Mouse (Mus musculus): ENCODE results near the gene Ank2. TPM values are rescaled to one million over a fixed set of nuclear protein-coding genes. Genes with fewer than 3 reads are reported as not detected.
"Not testable (repeated sequence)": the region's sequence is repeated elsewhere in the genome, so short reads cannot be mapped to it uniquely, and the experiment has no call there.

The Ank2 gene
- polyA plus RNA-seq, 1 experiment from 2014 or later, result 159 TPM

- Histone ChIP-seq H3K36me3 (no peaks in the 10 kb centered on the region), H3K27ac (replicated peaks) (no peak overlapping the region), H3K4me1 (peaks cover 37% of the 10 kb centered on the region), H3K4me2 (replicated peaks) (peak overlapping the region; percentile 68), H3K9me3 (no peaks in the 10 kb centered on the region), H3K27me3 (no peaks in the 10 kb centered on the region), H3K4me3 (peak overlapping the region; percentile 76), H3K9ac (replicated peaks) (peak overlapping the region; percentile 21; the same call in 1 of the 2 replicates)
- 96% methylated on average over 4 of the region's 4 CpGs for WGBS
- no peak for ATAC-seq (replicated peaks)
Observed at GRCm38 (mm10) chr3:127406883-127407282, 92.3 kb downstream of the Ank2 start.

DNA sequence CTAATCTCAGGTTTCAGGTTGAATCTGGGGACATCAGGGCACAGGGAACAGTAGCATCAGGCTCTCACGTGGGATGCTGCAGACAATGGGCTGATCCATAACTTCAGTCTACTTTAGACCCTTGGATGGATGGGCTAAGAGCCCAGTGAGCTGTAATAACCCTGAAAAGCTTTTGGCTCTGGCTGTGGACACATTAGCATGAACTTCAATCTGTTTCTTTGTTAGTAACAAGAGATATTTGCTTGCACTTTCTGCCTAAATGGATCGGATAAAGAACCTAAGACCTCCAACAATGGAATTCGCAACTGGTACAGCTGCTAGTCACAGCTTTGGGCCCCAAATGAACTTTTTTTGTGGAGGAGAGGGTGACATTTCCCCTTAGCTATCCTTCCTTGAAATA, 94.8 kb downstream of the Ank2 start:
- no peak for ATAC-seq (replicated peaks)
- H3K4me1 ChIP-seq, result peaks cover 39% of the 10 kb centered on the region
- 5% methylated on average over 3 of the region's 3 CpGs for WGBS
- H3K27me3 ChIP-seq, result no peaks in the 10 kb centered on the region
- no peaks in the 10 kb centered on the region for H3K9me3 ChIP-seq
- no peaks in the 10 kb centered on the region for H3K36me3 ChIP-seq
- H3K9ac ChIP-seq (replicated peaks), result no peak overlapping the region
- H3K4me2 ChIP-seq (replicated peaks), result peak overlapping the region; percentile 21
- no peak overlapping the region for H3K4me3 ChIP-seq
- peak overlapping the region; percentile 70 for H3K27ac ChIP-seq (replicated peaks)

DNA sequence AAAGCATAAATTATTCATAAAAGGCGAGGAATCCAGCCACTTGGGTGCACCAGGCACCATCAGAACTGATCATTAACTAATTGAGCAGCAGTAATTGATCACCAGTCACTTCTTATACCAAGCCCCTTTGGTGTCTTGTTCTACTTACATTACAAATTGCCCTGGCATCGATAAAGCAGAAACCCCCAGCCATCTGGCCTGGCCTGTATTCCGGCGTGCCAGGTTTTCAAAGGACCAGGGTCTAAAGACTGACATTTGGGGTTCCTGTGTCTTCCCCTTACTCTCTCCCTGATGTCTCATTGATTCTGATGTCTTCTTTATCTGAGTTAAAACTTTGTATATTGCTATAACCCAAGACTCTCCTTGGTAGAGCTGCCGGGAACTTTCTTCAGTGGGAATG, 98.2 kb downstream of the Ank2 start:
- H3K4me2 ChIP-seq (replicated peaks), result no peak overlapping the region
- no peak for ATAC-seq (replicated peaks)
- no peak overlapping the region; the same call in 1 of the 2 replicates for H3K27ac ChIP-seq (replicated peaks)
- peaks cover 2% of the 10 kb centered on the region; the same call in 1 of the 2 replicates for H3K36me3 ChIP-seq
- no peaks in the 10 kb centered on the region for H3K9me3 ChIP-seq
- 67% methylated on average over 5 of the region's 5 CpGs for WGBS
- no peak overlapping the region for H3K9ac ChIP-seq (replicated peaks)
- no peak overlapping the region for H3K4me3 ChIP-seq
- H3K4me1 ChIP-seq, result peaks cover 23% of the 10 kb centered on the region
- no peaks in the 10 kb centered on the region for H3K27me3 ChIP-seq

DNA sequence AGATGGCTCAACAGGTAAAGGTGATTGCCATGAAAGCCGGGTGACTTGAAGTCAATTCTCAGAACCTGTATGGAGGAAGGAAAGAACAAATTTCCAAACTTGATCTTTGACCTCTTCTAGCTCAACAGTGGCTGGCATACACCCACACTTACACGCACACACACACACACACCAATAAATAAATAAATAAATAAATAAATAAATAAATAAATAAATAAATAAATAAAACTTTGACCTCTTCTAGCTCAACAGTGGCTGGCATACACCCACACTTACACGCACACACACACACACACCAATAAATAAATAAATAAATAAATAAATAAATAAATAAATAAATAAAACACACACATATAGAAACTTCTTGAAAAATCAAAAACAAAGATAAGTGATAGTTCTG, 98.7 kb downstream of the Ank2 start:
- not testable (repeated sequence) for H3K4me2 ChIP-seq (replicated peaks); H3K27me3 ChIP-seq; H3K9me3 ChIP-seq; H3K9ac ChIP-seq (replicated peaks); ATAC-seq (replicated peaks); H3K4me3 ChIP-seq; H3K36me3 ChIP-seq; H3K27ac ChIP-seq (replicated peaks)
- H3K4me1 ChIP-seq, result peaks cover 19% of the 10 kb centered on the region
- 96% methylated on average over 3 of the region's 3 CpGs for whole genome bisulfite sequencing

GRCm38 (mm10) chr3:127397774-127398173, 101.4 kb downstream of the Ank2 start:
- WGBS, result 78% methylated on average over 9 of the region's 9 CpGs
- Histone ChIP-seq H3K4me2 (replicated peaks) (no peak overlapping the region), H3K27ac (replicated peaks) (peak overlapping the region; percentile 31), H3K4me1 (peaks cover 8% of the 10 kb centered on the region; the same call in 1 of the 2 replicates), H3K27me3 (no peaks in the 10 kb centered on the region), H3K4me3 (no peak overlapping the region), H3K36me3 (peaks cover 2% of the 10 kb centered on the region; the same call in 1 of the 2 replicates), H3K9me3 (no peaks in the 10 kb centered on the region), H3K9ac (replicated peaks) (no peak overlapping the region)
- peak; percentile 66 for ATAC-seq (replicated peaks)

- H3K27me3 ChIP-seq, result no peaks in the 10 kb centered on the region
- peaks cover 2% of the 10 kb centered on the region; the same call in 1 of the 2 replicates for H3K36me3 ChIP-seq
- no peaks in the 10 kb centered on the region for H3K9me3 ChIP-seq
- ATAC-seq (replicated peaks), result no peak
- peaks cover 5% of the 10 kb centered on the region; the same call in 1 of the 2 replicates for H3K4me1 ChIP-seq
- WGBS, result 85% methylated on average over 8 of the region's 8 CpGs
- H3K27ac ChIP-seq (replicated peaks), result no peak overlapping the region
- no peak overlapping the region for H3K4me3 ChIP-seq
- H3K9ac ChIP-seq (replicated peaks), result no peak overlapping the region
- H3K4me2 ChIP-seq (replicated peaks), result no peak overlapping the region
Observed at GRCm38 (mm10) chr3:127395202-127395601, 103.9 kb downstream of the Ank2 start.

- H3K4me2 ChIP-seq (replicated peaks), result peak overlapping the region; percentile 6; the same call in 1 of the 2 replicates
- no peak overlapping the region for H3K4me3 ChIP-seq
- H3K27ac ChIP-seq (replicated peaks), result peak overlapping the region; percentile 62
- H3K9ac ChIP-seq (replicated peaks), result no peak overlapping the region
- peaks cover 12% of the 10 kb centered on the region; the same call in 1 of the 2 replicates for H3K4me1 ChIP-seq
- ATAC-seq (replicated peaks), result peak; percentile 92
- no peaks in the 10 kb centered on the region; the same call in 1 of the 2 replicates for H3K36me3 ChIP-seq
- 17% methylated on average over 13 of the region's 14 CpGs for WGBS
- no peaks in the 10 kb centered on the region for H3K27me3 ChIP-seq
- no peaks in the 10 kb centered on the region for H3K9me3 ChIP-seq
Observed at GRCm38 (mm10) chr3:127387016-127387517, 112.1 kb downstream of the Ank2 start.

DNA sequence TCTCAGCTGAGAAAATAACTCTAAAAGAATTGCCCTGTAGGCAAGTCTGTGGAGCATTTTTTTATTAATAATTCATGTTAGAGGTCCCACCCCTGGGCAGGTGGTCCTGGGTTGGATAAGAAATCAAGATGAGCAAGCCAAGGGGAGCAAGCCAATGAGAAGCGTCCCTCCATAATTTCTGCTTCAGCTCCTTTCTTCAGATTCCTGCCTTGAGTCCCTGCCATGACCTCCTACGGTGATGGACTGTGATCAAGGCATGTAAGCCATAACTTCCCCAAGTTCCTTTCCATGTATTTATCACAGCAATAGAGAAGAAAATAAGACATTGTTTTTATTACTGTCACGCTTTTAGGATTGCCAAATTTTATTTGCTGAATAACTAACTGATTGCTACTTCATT, 115.9 kb downstream of the Ank2 start:
- no peak overlapping the region for H3K9ac ChIP-seq (replicated peaks)
- 98% methylated on average over 3 of the region's 3 CpGs for WGBS

GRCm38 (mm10) chr3:127376901-127377460, 122.2 kb downstream of the Ank2 start:
- Histone ChIP-seq H3K9me3 (no peaks in the 10 kb centered on the region), H3K9ac (replicated peaks) (no peak overlapping the region), H3K27me3 (no peaks in the 10 kb centered on the region), H3K27ac (replicated peaks) (peak overlapping the region; percentile 53), H3K4me3 (no peak overlapping the region), H3K36me3 (no peaks in the 10 kb centered on the region; the same call in 1 of the 2 replicates), H3K4me1 (peaks cover 26% of the 10 kb centered on the region), H3K4me2 (replicated peaks) (no peak overlapping the region)
- peak; percentile 68; the same call in 1 of the 2 replicates for ATAC-seq (replicated peaks)
- WGBS, result 65% methylated on average over 8 of the region's 8 CpGs

More for the DNA sequence above, 115.9 kb downstream of the Ank2 start:
- H3K27me3 ChIP-seq, result no peaks in the 10 kb centered on the region
- H3K9me3 ChIP-seq, result no peaks in the 10 kb centered on the region
- peaks cover 12% of the 10 kb centered on the region; the same call in 1 of the 2 replicates for H3K4me1 ChIP-seq
- H3K4me3 ChIP-seq, result no peak overlapping the region
- H3K36me3 ChIP-seq, result no peaks in the 10 kb centered on the region; the same call in 1 of the 2 replicates
- no peak overlapping the region for H3K27ac ChIP-seq (replicated peaks)
- no peak for ATAC-seq (replicated peaks)
- no peak overlapping the region for H3K4me2 ChIP-seq (replicated peaks)

DNA sequence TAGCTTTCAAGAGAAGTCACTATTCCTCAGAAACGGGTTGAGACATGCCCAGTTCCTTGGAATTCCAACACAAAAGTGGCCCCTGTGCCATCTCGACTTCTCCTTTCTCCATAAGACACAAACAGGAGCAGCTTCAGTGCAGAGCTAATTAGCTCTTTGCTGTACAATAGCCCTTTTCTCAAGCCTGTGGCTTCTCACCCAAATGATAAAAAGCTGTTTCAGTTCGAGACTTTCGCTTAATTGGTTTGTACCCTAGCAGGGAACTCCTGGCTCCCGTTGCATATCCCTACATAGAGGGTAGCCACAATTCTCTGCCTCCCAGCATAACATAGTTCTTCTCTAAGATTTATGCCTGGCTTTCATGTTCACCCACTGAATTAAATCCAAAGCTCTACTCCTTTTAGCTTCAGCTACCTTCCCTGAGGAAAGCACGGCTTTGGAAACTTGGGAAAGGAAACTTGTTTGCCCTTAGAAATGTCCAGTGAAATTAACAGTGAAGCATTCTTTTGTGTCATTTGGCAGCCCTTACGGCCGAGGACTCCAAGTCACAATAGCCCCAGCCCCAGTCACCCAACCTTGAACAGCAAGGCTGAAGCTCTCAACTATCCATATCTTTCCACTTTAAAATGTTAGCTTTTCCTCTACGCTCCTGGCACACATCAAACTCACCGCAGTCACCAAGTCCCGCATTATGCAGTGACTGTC, 123.0 kb downstream of the Ank2 start:
- no peak overlapping the region for H3K4me2 ChIP-seq (replicated peaks)
- H3K9ac ChIP-seq (replicated peaks), result no peak overlapping the region
- H3K27me3 ChIP-seq, result no peaks in the 10 kb centered on the region
- peak; percentile 55; the same call in 1 of the 2 replicates for ATAC-seq (replicated peaks)
- WGBS, result 15% methylated on average over 11 of the region's 11 CpGs
- H3K4me1 ChIP-seq, result peaks cover 26% of the 10 kb centered on the region
- no peak overlapping the region for H3K4me3 ChIP-seq
- no peaks in the 10 kb centered on the region for H3K9me3 ChIP-seq
- no peaks in the 10 kb centered on the region; the same call in 1 of the 2 replicates for H3K36me3 ChIP-seq
- H3K27ac ChIP-seq (replicated peaks), result peak overlapping the region; percentile 53

DNA sequence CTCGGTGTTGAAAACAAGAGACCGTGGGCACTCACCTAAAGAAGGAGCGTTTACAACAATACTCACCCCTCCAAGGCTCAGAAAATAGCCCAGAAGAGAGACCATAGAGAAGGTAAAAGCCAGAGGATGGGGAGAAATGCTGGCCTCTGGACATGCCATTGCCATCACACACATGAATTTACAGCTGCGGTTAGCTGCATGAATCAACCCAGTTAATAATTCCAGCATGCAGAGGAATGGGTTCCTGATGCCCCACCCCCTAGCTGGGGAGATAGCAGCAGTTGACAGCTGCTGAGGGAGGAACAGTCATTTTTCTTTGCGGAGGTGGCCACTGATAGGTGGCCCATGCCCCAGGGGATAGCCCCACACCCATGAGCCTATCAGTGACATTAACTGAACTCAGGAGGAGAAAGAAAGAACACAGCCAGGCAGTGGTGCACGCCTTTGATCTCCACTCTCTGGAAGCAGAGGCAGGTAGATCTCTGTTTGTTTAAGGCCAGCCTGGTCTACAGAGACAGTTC, 124.9 kb downstream of the Ank2 start:
- Histone ChIP-seq H3K4me3 (no peak overlapping the region), H3K9ac (replicated peaks) (no peak overlapping the region), H3K36me3 (no peaks in the 10 kb centered on the region; the same call in 1 of the 2 replicates), H3K4me1 (peaks cover 26% of the 10 kb centered on the region), H3K27ac (replicated peaks) (no peak overlapping the region), H3K9me3 (no peaks in the 10 kb centered on the region), H3K4me2 (replicated peaks) (no peak overlapping the region), H3K27me3 (no peaks in the 10 kb centered on the region)
- no peak for ATAC-seq (replicated peaks)
- 93% methylated on average over 6 of the region's 6 CpGs for WGBS

DNA sequence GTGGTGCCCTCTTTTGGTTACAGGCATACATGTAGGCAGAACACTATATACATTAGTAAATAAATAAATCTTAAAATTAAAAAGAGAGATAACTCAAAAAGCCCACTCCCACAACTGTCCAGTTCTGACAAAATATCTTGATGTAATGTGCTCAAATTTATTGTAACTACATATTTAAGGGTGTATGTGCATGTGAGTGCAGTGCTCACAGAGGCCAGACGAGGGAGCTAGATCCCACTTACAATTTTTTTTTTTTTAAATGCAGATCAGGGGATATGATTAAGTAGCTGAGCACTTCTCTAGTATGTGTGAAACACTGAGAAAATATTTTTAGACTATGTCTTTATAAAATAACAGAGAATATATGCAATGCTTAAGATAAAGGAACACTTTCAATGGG, 127.4 kb downstream of the Ank2 start:
- H3K4me1 ChIP-seq, result peaks cover 25% of the 10 kb centered on the region
- ATAC-seq (replicated peaks), result no peak
- no peak overlapping the region for H3K4me2 ChIP-seq (replicated peaks)
- H3K9ac ChIP-seq (replicated peaks), result no peak overlapping the region
- H3K27me3 ChIP-seq, result no peaks in the 10 kb centered on the region
- no peak overlapping the region for H3K27ac ChIP-seq (replicated peaks)
- 98% methylated on average over 1 of the region's 1 CpGs for WGBS
- H3K9me3 ChIP-seq, result no peaks in the 10 kb centered on the region
- H3K4me3 ChIP-seq, result no peak overlapping the region
- H3K36me3 ChIP-seq, result no peaks in the 10 kb centered on the region; the same call in 1 of the 2 replicates

Data from forebrain, embryonic 15.5 days (tissue).